Mouse (Mus musculus) ES-Bruce4 (cell line): ENCODE measurements around the gene March8.

ENCODE experiments used
- CTCF ChIP-seq: IDR thresholded peaks from one replicate; pipeline ENCODE4 v1.8.1; 2011; ENCODE audit warnings: low read depth, low read length
- EP300 ChIP-seq: IDR thresholded peaks from 2 replicates; pipeline ENCODE4 v1.6.1; 2011; ENCODE audit warnings: low read depth, low read length; ENCODE audit not compliant: insufficient read depth
- POLR2A ChIP-seq: IDR thresholded peaks from one replicate; pipeline ENCODE4 v1.8.1; 2011; ENCODE audit warnings: low read length; ENCODE audit not compliant: insufficient read depth

- TF ChIP-seq POLR2A, result no peak
- no peak for TF ChIP-seq EP300
- no peak for TF ChIP-seq CTCF
These were observed 64.6 kb downstream of the March8 start for GRCm38 (mm10) chr6:116402426-116402825.
